9 mouse cellular contexts compared by ENCODE assay signal in genomic region chr2:164979749-164980148, GRCm38 (mm10). TPM values are rescaled to one million over a fixed set of nuclear protein-coding genes. Genes with fewer than 3 reads are reported as not detected.
A peak's percentile ranks its signal among the peaks of the same experiment; 100 is the strongest.
DNase-seq lines count a peak whose midpoint lies in the region; ATAC-seq and TF ChIP-seq lines count a peak whose summit lies in the region.
"Had no signal": no experiment of that assay in that cellular context is flagged by ENCODE, and none has a peak within 500 bp of the region (broad histone marks: within the 10 kb centered on the region; RNA-seq: fewer than 3 reads in every experiment).

No protein-coding gene starts in this region.

- 21% methylated on average over 7 of the region's 7 CpGs for WGBS in limb, embryonic 14.5 days
- WGBS in cerebellum, adult 2 months, result 18% methylated on average over 7 of the region's 7 CpGs

- no peak for TF ChIP-seq POLR2A in limb, embryonic 14.5 days (IDR thresholded peaks at IDR 0.05; ENCODE audit: borderline replicate concordance, extremely low read depth, insufficient read depth, insufficient read length)
- no peak for TF ChIP-seq POLR2A in cerebellum, adult 2 months (IDR thresholded peaks at IDR 0.05; ENCODE audit: borderline replicate concordance, insufficient read depth, low read length)

- no peak overlapping the region for H3K9ac ChIP-seq in limb, embryonic 14.5 days (ENCODE audit: low read depth, low read length, severe bottlenecking)
- H3K9ac ChIP-seq: limb, embryonic 13.5 days had no signal

- no peaks in the 10 kb centered on the region for H3K4me1 ChIP-seq in limb, embryonic 14.5 days (ENCODE audit: control insufficient read depth, insufficient read depth, low read length)
- peaks cover 38% of the 10 kb centered on the region for H3K4me1 ChIP-seq in cerebellum, adult 2 months (ENCODE audit: control insufficient read depth, insufficient read depth, low read length)
- H3K4me1 ChIP-seq: limb, embryonic 13.5 days had no signal

- intact Hi-C loops in heart, postnatal 14 days (cut with DNase I), result no loop called here

- TF ChIP-seq CTCF in cerebellum, adult 2 months (IDR thresholded peaks at IDR 0.05; ENCODE audit: borderline replicate concordance, insufficient read depth, low read depth, low read length), result no peak

- no peaks in the 10 kb centered on the region for H3K36me3 ChIP-seq in limb, embryonic 14.5 days (ENCODE audit: control insufficient read depth, insufficient read depth, low read length)
- H3K36me3 ChIP-seq: limb, embryonic 13.5 days had no signal

- H3K9me3 ChIP-seq in limb, embryonic 14.5 days (ENCODE audit: control insufficient read depth, low read length), result no peaks in the 10 kb centered on the region
- H3K9me3 ChIP-seq: limb, embryonic 13.5 days had no signal

- no peaks in the 10 kb centered on the region for H3K27me3 ChIP-seq in limb, embryonic 14.5 days (ENCODE audit: control insufficient read depth, insufficient read depth, low read length)
- H3K27me3 ChIP-seq in cerebellum, adult 2 months (ENCODE audit: control insufficient read depth, insufficient read depth, low read length), result no peaks in the 10 kb centered on the region

- H3K4me2 ChIP-seq in limb, embryonic 14.5 days (replicated peaks; ENCODE audit: low read depth, low read length, severe bottlenecking), result no peak overlapping the region
- H3K4me2 ChIP-seq: limb, embryonic 13.5 days had no signal

- no peak overlapping the region for H3K4me3 ChIP-seq in limb, embryonic 14.5 days (replicated peaks; ENCODE audit: low read length)
- no peak overlapping the region for H3K4me3 ChIP-seq in cerebellum, adult 2 months (replicated peaks; ENCODE audit: insufficient read depth, low read depth, low read length)
- H3K4me3 ChIP-seq: limb, embryonic 13.5 days had no signal

- ATAC-seq in limb, embryonic 14.5 days (ENCODE audit: low FRiP score, low read depth), result no peak

- DNase-seq in heart, postnatal 14 days, result peak; percentile 75 to 76
- DNase-seq in heart, adult 8-10 months (ENCODE audit: low spot score), result no peak
- peak; percentile 75 for DNase-seq in 416B (ENCODE audit: low read depth)
- peak; percentile 41 for DNase-seq in adrenal gland, adult 2 months
- DNase-seq in limb, embryonic 14.5 days (ENCODE audit: low spot score), result peak; percentile 85
- peak; percentile 33 for DNase-seq in yolk sac, embryonic 10.5 days (ENCODE audit: low spot score)
- DNase-seq in cerebellum, adult 2 months, result no peak
- no peak for DNase-seq in MN1 (ENCODE audit: low spot score)

- no peak overlapping the region for H3K27ac ChIP-seq in limb, embryonic 14.5 days (replicated peaks; ENCODE audit: low read depth, low read length)
- no peak overlapping the region for H3K27ac ChIP-seq in cerebellum, adult 2 months (ENCODE audit: insufficient read depth, low read length)
- H3K27ac ChIP-seq: limb, embryonic 13.5 days had no signal

RNA-seq across cellular contexts. Expression of gene Slc12a5, which starts 19.1 kb away (rescaled TPM):
- under 1 TPM; 0.73 to 0.91 TPM for total RNA-seq in heart, postnatal 14 days (2021)
- total RNA-seq in heart, adult 8-10 months (2022), result 1 to 10 TPM; 1.2 to 4.2 (median 2.8) TPM
- 1 to 10 TPM; 3.5 to 5.4 TPM for total RNA-seq in adrenal gland, adult 2 months (2021)
- 21.4 and 27.6 TPM in 2 replicates for polyA plus RNA-seq in adrenal gland, adult 2 months (2012; rRNA removed)
- polyA plus RNA-seq in limb, embryonic 14.5 days (2012; rRNA removed), result 6.9 and 7.0 TPM in 2 replicates
- polyA plus RNA-seq in limb, embryonic 14.5 days (2014; fragmentation: Nextera tagmentation; extraction: Ambion mirVana), result 0.72 and 0.88 TPM in 2 replicates
- 386 and 396 TPM in 2 replicates for polyA plus RNA-seq in cerebellum, adult 2 months (2012; rRNA removed)

RNA-seq across cellular contexts. Expression of gene Mmp9, which starts 39.2 kb away (rescaled TPM):
- total RNA-seq in heart, postnatal 14 days (2021), result under 1 TPM; 0.43 to 0.63 TPM
- total RNA-seq in heart, adult 8-10 months (2022), result 1 to 10 TPM in 2 of 4 experiments, under 1 TPM in 2; 0.84 to 1.2 (median 0.98) TPM
- total RNA-seq in adrenal gland, adult 2 months (2021), result 1 to 10 TPM; 1.4 to 2.1 TPM
- 1.6 and 3.4 TPM in 2 replicates for polyA plus RNA-seq in adrenal gland, adult 2 months (2012; rRNA removed)
- 16.7 and 20.3 TPM in 2 replicates for polyA plus RNA-seq in limb, embryonic 14.5 days (2012; rRNA removed)
- polyA plus RNA-seq in limb, embryonic 14.5 days (2014; fragmentation: Nextera tagmentation; extraction: Ambion mirVana), result 13.6 and 19.1 TPM in 2 replicates
- 3.3 and 3.7 TPM in 2 replicates for polyA plus RNA-seq in cerebellum, adult 2 months (2012; rRNA removed)

RNA-seq across cellular contexts. Expression of gene Ncoa5, which starts 54.9 kb away (rescaled TPM):
- total RNA-seq in heart, postnatal 14 days (2021), result 10 to 100 TPM; 19.7 to 22.8 TPM
- 10 to 100 TPM; 15.2 to 18.9 (median 18.6) TPM for total RNA-seq in heart, adult 8-10 months (2022)
- 10 to 100 TPM; 21.0 to 37.6 TPM for total RNA-seq in adrenal gland, adult 2 months (2021)
- polyA plus RNA-seq in adrenal gland, adult 2 months (2012; rRNA removed), result 22.3 and 22.6 TPM in 2 replicates
- 77.3 and 86.3 TPM in 2 replicates for polyA plus RNA-seq in limb, embryonic 14.5 days (2012; rRNA removed)
- 58.7 and 68.1 TPM in 2 replicates for polyA plus RNA-seq in limb, embryonic 14.5 days (2014; fragmentation: Nextera tagmentation; extraction: Ambion mirVana)
- polyA plus RNA-seq in cerebellum, adult 2 months (2012; rRNA removed), result 54.9 and 56.7 TPM in 2 replicates

Comparison
In these comparisons a context has a peak if more than half of its experiments do, and no peak if none do; other contexts are left out.
1. DNase-seq: peak in heart, postnatal 14 days (2 of 2), 416B (single experiment), adrenal gland, adult 2 months (single experiment), limb, embryonic 14.5 days (single experiment) and yolk sac, embryonic 10.5 days (single experiment); none in heart, adult 8-10 months (single experiment), cerebellum, adult 2 months (0 of 2) and MN1 (single experiment).